Mouse (Mus musculus): Measurements from ENCODE around the gene 4930452B06Rik.
"Not testable (repeated sequence)": the region's sequence is repeated elsewhere in the genome, so short reads cannot be mapped to it uniquely, and the experiment has no call there.

4930452B06Rik gene

DNA sequence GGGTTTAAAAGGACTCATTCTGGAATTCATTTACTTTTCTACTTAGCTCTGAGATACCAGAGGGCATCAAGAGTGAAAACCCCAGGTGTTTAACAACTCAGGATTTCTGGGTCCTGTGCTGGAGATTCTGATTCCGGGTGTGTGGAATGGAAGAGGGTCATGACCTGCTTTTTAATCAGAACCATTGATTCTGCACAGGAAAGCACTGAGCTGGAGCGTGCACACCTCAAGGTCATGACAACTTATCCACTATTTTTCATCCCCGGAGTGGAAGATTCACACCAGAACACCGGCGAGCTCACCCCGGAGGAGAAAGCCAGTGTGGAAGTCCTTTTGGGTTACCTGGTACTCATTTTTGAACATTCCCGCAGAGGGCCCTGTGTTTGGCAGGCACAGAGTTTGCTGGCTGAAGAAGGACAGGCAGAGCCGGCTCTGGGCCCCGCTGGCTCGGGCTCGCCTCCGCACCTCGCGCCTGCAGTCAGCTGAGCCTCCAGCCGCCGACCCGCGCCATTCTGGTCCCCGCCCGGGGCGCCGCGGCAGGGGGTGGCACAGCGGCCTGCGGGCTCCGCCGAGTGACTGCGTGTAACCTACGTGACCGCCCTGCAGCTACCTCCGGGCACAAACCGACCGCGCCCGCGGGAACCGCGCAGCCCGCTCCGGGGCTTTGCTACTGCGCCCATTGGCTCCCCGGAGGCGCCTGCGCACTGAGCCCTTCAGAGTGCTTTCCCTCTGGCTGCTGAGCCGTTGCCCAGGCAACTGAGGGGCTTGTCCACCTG, at the start of gene 4930452B06Rik:
4930452B06Rik (minus strand) TSS at position 605 of the 776 bp plus-strand sequence.
- peak; percentile 87 for DNase-seq

DNA sequence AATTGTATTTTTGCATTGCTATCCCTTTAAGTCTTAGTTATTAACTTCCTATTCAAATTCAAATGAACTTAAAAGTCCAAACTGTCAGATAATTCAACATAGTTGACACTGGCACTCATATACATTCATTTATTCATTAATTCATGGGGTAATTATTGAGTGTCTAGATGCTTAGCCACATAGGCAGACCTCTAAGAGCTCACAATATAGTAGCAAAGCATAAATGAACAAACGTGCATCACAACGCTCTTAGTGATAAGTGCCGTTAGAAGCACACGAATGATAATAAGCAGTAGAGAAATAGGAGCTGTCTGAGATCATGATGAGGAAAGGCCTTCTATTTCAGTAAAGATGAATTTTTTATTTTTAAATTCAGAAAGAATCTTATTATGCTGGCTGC, 46.6 kb upstream of the 4930452B06Rik start:
- DNase-seq = no peak

DNA sequence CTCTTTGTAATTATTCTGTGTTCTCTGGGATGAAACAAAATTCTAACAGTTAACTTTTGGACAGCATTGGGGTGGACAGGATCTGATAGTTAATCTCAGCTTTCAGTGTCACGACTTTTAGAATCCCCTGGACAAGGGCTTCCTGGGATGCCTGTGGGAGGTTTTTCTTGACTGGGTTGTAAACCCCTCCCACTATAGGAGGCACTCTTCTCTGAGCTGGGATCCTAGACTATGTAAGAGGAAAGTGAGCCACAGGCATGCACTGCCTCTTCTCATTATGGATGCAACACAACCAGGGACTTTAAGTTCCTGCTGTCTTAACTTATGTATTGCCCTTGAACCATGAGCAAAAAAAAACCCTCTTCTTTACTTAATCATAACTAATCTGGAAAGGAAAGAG, 23.4 kb upstream of the 4930452B06Rik start:
- no peak for DNase-seq

DNA sequence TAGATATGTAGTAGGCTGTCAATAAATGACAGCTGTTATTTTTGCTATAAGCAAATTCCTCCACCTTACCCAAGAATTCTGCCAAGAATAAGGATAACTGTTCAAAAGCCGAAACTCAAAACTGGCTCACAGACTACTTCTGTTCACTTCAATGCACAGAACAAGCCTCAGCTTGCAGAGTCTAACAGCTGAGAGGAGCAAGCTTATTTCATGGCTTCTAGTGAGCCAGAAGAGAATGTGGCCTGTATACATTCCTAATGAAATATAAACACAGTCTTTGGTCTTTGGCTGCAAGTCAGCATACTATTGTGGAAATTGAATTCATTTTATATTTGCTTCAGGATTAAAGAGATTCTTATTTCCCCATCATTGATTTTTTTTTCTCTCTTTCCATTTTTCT, 22.4 kb upstream of the 4930452B06Rik start:
- no peak for DNase-seq

DNA sequence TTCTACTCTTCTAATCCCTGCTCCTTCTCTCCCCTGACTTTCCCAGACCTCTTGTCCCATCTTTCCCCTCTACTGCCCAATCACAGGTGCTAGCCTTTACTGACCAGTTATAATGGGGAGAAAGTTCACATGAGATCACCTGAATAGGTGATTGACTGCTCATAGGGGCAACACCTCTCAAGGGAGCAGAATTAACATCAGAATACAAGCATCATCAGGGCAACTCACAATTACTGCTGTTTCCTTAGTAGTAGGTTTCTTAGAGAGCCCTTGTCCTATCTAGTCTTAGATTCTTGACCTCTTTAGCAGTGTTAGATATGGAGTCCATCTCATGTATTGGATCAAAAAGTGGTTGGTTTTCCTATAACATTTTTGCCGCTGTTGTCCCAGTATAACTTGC, 20.1 kb upstream of the 4930452B06Rik start:
- DNase-seq = no peak

DNA sequence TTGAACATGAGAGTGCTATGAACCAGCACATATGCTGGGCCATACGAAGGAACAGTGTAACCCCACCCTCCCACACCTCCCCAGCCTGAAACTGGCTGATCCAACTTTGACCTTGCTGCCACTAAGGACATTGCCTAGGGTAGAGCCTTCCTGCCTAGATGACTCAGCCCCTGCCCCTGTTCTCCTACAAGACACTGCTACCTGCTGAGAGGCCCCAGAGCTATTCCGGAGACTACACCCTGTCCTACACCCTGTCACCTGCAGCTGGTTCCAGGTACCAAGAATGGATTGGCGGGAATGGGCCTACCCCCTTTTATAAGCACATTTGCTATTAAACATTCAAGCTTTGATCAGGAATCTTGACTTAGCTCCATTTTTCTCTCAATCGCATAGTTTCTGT, 13.9 kb upstream of the 4930452B06Rik start:
- no peak for DNase-seq

DNA sequence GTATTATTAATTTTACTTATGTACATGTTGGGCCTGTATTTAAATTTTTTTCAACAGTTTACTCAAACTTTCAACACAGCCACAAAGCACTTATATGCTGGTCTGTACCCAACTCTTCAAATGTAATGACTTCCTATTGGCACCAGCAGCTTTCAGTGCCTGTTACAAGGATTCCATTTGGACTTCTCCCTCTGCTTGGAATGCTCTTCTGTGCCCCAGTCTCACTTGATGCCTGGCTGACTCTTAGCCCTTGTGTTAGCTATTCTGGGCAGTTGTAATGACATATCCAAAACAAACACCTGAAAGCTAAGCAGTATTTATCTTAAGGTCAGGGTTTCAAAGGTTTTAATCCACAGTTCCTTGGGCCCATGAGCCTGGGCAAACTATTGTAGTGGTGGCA, 5.7 kb downstream of the 4930452B06Rik start:
- DNase-seq = no peak

DNA sequence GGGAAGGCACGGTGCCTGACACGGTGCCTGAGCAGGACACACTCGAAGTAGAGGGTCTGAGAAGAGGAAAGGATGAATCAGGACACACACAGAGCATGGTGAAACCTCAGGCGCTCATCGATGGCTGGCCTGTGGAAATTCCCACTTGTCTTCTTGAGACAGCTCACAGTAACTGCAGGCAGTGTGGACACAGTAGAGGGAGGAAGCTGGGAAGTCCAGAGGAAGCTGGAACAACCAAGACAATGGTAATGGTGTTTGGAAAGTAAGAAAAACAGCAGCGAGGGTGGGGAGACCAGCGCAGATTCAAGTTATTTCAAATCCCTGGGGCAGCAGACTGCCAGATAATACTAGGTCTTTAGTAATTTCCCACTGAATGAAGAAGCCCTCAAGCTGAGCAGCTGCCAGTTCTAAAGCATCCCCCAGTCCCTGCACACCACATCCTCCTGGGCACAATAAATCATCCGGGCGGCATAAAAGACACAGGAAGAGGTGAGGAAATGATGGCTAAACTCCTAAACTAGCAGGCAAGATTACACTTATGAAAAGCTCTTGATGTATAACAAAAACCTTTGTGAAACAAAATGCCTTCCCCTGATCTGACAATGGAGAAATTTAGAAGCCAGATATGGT, 24.3 kb downstream of the 4930452B06Rik start:
- DNase-seq = no peak

DNA sequence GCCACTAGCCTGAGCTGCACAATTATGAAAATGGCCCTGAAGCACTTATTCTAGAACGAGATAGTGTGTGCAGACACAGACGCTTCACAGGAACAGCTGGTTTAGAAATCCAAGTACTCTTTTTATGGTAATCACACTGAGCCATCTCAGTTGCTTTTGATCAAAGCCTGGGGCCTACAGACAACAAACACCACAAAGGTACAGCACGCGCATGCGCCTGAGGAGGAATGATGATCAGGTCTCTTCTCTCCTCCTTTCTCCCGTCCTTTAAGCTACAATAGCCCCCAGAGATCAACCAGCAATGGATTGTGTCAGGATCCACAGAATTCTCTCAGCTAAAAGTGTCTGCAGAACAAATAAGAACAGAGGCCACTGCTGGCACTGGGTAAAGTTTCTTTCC, 33.8 kb downstream of the 4930452B06Rik start:
- DNase-seq = no peak

DNA sequence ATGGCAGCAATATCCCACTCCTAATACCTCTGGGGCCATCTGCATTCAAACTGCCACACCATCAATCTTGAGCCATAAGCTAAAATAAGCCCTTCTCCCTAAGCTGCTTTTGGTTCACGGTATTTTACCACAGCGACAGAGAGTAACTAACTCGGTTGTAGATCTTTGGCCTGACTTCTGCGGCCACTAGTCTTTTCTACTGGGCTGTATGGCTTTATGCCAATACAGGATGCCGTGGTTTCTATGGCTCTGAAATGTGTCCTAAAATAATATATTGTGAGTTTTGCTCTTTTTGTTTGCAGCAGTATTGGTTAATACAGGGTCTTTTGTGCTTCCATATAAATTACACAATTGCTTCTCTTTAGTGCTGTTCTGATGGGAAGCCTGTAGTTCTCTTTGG, 37.6 kb downstream of the 4930452B06Rik start:
- no peak for DNase-seq

DNA sequence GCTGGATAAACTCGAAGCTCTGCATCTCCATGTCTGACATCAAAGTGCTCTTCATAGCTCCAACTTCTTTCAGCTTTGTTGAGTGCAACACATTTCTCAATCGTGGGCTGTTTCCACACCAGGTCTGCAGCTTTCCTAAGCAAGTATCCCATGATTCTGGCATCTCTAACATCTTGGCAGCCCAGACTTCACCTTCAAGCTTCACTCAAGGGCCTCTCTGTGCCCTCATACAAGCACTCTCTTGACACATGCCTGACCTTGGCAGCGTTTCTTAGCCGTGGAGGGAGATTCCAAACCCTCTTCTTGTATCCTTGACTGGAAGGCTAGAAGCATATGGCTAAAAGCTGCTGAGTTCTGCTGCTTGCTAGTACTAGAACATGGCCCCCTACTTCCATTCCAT, 38.6 kb downstream of the 4930452B06Rik start:
- no peak for DNase-seq

DNA sequence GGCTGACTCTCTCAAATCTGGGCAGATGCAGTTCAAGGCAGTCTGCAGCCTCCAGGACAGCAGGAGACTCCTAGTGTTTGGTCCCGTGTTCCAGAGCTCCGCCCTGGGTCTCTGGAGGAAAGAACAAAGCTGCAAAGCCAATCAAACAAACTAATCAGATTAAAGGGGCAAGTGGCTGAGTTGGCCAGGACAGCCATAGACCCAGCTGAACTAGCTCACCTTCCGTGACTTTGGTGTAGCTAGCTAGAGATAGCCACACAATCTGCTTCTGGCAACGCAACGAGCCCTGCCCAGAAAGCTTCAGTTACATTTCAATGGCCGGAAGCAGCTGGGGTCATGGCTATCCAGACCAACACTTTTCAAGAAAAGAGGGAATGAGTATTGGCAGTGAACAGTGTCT, 44.9 kb downstream of the 4930452B06Rik start:
- DNase-seq = no peak

DNA sequence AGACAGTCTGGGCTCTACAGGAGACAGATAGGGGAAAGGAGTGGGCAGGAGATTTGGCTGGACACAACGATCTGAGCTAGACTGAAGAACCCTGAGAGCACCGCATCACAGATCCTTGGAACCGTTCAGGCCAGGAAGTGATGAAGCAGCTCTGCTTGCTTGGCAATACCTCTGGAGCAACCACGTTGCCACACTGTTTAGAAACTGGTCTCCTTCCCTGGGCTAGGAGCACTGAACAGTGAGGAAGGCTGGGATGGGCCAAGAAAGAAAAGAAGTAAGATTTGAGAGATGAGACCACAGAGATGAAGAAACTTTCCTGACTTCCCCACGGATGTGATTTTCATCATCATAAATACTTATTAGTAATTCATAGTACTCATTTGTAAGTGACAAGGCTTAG, 45.5 kb downstream of the 4930452B06Rik start:
- DNase-seq = no peak

DNA sequence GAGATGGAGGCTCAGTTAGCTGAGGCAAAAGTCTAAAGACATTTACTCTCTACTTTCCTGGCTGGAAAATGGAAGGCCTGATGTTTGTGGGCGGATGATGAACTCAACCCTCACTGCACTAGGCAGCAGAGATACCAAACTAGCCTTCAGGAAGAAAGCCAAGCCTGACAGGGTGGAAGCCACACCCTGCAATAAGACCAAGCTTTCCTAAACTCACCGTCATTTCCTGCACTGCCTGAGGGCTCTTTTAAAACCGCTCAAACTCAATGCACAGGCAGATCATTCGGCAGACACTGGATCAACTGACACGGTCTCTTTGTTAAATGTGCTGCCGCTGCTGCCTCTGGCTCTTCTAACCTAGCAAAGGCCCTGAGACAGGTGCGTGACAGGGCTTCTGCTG, 50.4 kb downstream of the 4930452B06Rik start:
- DNase-seq = no peak

DNA sequence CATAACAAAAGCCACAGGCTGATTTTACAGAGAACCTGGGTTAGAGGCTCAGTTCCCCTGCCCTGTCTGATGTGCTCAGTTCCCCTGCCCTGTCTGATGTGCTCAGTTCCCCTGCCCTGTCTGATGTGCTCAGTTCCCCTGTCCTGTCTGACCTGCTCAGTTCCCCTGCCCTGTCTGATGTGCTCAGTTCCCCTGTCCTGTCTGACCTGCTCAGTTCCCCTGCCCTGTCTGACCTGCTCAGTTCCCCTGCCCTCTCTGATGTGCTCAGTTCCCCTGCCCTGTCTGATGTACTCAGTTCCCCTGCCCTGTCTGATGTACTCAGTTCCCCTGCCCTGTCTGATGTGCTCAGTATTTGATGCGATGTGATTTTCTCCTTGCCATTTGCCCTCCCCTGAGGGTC, 51.6 kb downstream of the 4930452B06Rik start:
- DNase-seq = not testable (repeated sequence)

DNA sequence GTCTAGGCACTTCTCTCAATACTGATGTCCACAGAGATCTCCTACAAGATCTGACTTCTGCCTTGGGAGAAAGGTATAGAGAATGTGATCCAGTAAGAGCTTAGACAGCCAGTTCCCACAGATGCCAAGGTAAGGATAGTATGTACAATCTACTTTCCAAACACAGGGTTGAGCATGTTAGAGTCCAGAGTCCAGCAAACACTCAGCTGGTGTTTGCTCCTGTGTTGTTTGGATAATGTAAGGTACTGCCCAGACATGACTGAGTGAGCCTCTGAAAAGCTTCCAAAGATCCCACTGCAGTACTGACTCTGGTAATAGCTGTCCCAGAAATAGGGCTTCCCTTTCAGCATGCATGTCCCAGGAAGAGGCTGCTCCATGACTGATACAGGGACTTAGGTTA, 54.0 kb downstream of the 4930452B06Rik start:
- no peak for DNase-seq

DNA sequence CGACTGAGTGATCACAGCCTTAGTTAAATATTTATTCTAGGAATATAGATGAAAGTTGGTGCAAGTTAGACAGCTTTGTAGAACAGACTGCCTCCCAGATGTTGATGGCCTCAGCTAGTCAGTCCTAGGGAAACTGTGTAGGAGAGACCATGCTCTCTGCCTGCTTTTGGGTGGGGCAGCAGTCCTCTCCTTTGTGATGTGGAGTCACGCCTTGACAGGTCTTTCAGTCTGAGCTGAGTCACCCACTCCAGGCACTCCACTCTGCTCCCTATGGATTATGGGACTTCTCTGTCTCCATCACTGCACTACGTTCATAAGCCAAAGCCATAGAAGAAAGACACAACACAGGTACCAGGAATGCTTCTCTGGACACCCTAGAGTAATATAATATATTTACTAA, 55.9 kb downstream of the 4930452B06Rik start:
- no peak for DNase-seq

DNA sequence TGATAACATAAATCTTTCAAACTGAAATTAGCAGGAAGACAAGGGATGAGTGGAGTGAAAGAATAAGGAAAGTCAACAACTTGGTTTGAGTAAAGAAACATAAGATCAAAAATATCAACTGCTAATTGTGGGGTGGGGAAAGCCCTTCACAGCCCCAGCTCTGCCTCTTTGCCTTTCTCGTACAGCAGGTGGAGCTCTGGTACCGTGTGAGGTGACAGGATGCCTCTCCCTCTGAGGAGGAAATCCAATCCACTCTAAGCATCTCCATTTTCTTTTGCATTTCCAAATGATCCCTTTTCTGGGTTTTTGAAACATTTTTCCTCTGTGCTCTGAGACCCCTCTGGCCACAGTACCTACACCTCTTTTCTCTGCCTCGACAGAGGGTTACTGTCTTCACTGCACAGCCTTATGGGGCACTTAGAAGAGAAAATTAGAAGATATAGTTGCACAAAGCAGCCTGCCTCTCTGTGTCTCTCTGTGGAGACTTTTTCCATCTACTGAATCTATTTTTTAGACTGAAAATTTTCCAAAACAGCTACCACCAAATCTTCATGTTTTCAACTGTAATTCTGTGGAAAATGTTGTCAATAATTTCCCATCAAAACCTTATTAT, 57.4 kb downstream of the 4930452B06Rik start:
- peak; percentile 69 for DNase-seq

DNA sequence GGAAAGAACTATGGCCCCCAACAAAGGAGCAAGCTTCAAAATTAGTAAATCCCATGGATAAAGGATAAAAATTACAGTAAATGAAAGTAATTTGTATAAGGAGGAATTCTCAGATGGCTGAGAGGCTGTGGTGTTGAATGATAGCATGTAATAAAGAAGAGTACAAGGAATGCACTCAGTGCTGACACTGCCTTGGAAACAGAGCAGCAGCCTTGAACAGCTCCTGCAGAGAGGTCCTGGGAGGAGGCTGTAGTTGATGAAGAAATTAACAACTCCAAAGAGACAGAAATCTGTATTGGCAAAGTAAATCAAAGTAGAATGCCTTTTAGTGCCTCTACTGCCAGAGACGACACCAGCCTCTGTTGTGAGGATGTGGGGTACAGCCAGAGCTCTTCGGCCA, 61.1 kb downstream of the 4930452B06Rik start:
- no peak for DNase-seq

DNA sequence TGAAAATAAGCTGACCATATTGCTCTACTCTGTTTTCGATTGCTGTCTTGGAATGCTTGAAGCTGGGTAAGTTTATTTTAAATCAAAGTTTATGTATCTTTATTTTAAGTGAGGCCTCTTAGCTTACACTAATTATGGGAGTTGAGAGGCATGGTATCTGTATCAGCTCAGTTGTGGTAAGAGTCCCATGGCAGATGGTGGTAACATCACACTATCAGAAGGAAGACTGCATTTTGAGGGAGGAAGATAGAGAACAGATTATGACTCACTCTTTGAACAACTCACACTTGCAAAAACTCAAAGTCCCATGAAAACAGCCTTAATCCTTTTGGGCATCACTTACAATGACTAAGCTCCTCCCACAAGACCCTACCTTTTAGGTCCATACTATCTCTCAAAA, 81.0 kb downstream of the 4930452B06Rik start:
- DNase-seq = no peak

DNA sequence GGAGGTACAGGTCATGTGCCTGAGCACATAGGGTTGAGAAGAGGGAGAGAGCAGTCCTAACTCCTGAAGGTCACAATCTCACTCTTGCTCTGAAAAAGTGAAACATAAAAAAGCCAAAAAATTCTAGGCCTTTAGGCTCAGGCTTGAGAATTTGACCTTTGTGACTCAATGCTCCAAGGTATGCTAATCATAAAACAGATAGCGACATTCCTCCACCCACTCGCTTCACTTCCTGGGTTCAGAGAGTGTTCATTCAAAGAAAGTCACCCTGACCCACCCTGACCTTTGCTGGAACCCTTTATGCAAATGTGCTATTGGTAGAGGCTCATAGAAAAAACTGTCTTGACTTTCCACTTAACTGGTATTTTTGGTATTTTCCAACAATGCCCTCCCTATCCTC, 115.0 kb downstream of the 4930452B06Rik start:
- DNase-seq = not testable (repeated sequence)

DNA sequence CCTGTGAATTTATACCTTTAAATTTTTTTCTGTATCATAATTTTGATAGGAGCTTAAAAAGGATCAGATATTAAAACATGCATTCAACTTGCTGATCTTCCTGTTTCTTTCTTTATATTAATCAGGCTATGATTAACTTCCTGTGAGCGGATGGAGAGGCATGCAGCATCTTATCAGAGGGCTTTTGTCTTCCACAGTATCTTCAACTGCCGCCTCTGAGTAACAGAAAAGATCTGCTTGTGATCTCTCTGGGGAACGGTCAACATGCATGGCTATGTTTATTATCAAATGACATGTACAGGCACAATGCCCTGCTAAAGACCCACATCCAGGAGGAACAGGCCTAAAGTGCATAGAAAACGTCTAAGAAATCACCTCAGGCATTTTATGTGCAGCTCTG, 116.9 kb downstream of the 4930452B06Rik start:
- no peak for DNase-seq

DNA sequence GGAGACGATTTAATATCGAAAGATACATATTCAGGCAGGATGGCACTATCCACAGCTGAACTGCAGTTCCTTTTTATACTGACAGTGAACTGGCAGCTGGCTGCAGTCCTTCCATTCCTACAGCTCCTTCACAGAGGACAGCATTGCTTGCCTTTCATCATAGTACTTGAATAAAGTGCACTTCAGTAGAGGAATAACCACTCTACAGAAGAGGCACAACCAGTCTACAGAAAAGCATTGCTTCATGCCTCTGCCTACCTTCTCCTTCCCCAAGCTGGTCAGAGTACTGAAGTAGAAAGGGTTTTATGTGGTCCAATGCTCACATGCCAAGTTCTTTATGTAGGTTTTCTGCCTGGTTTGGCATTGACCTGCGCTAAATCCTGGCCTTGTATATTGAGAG, 130.0 kb downstream of the 4930452B06Rik start:
- no peak for DNase-seq

DNA sequence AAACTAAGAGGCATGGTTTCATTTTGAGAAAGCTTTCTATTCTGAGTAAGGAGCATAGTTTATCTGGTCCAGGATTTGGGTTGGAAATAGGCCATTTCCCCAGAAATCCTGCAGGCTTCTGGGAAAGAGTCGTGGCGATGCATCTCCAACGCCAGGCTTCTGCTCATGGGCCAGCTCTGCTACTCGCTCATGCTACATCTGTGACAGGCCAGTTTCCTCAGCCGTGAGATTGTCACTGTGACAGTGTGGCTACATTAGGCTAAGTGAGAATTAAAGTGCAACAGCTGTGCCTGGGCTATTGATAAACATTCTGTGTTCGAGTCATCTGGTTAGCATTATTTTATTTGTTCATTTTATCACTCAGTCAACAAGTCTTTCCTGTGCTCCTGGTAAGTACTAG, 140.8 kb downstream of the 4930452B06Rik start:
- no peak for DNase-seq
